ENCODE assay signal across 10 mouse cellular contexts in the genomic region with DNA sequence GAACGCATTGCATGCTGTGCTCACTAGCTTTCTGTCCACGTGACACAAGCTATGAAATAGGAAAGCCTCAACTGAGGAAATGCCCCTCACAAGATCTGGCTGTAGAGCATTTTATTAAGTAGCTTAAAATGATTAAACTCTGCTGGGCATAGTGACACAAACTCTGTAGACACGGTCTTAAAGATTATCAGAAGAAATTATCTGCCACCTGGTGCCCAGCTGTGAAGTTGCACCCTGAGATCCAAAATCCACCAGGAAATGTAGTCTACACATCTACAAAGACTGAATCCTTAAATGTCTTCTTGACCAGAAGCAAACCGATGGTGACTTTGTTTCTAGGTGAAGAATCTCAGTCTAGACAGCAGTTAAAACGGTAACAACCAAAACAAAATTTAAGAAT. TPM values are rescaled to one million over a fixed set of nuclear protein-coding genes. Genes with fewer than 3 reads are reported as not detected.
DNase-seq lines count a peak whose midpoint lies in the region.
"Had no signal": no experiment of that assay in that cellular context is flagged by ENCODE, and none has a peak within 500 bp of the region (broad histone marks: within the 10 kb centered on the region; RNA-seq: fewer than 3 reads in every experiment).

No protein-coding gene starts in this region.

- DNase-seq in adrenal gland, adult 2 months: peak; percentile 34
- no peak for DNase-seq in adrenal gland, adult 8-10 months
- peak; percentile 55 for DNase-seq in kidney, postnatal 14 days
- no peak for DNase-seq in kidney, adult 8-10 months
- DNase-seq in brain, adult 2 months (ENCODE audit: low read depth, low spot score): peak; percentile 62
- DNase-seq in left cerebral cortex, postnatal 25 days (ENCODE audit: low spot score in 2 of 2): peak; percentile 34 to 42
- no peak for DNase-seq in urinary bladder, adult 18-20 months (ENCODE audit: low spot score in 2 of 2)
- DNase-seq in cerebellum, adult 11-12 months: no peak

- intact Hi-C loops in left cerebral cortex, postnatal 25 days (cut with DNase I): loop anchor here (1.0 to 10.0 kb wide), 2 partner anchors 170 to 482 kb away; no protein-coding TSS in a partner anchor

RNA-seq across cellular contexts. Expression of a gene that starts 11.3 kb away (rescaled TPM):
- 1 to 10 TPM in 1 of 2 experiments, under 1 TPM in 1; 0.41 to 5.2 TPM for total RNA-seq in adrenal gland, adult 2 months (2021)
- polyA plus RNA-seq in adrenal gland, adult 2 months (2012; rRNA removed): not detected in 2 replicates
- 1 to 10 TPM in 1 of 4 experiments, under 1 TPM in 3; 0.18 to 1.0 (median 0.52) TPM for total RNA-seq in adrenal gland, adult 8-10 months (2022)
- total RNA-seq in left cerebral cortex, postnatal 25 days (2021): not detected
- polyA plus RNA-seq: embryonic facial prominence, embryonic 12.5 days; myocyte had no signal

RNA-seq across cellular contexts. Expression of a gene that starts 17.0 kb away (rescaled TPM):
- 1 to 10 TPM; 5.7 to 9.1 TPM for total RNA-seq in adrenal gland, adult 2 months (2021)
- 1.3 and 1.5 TPM in 2 replicates for polyA plus RNA-seq in adrenal gland, adult 2 months (2012; rRNA removed)
- total RNA-seq in adrenal gland, adult 8-10 months (2022): 1 to 10 TPM; 3.6 to 5.7 (median 4.7) TPM
- not detected for total RNA-seq in left cerebral cortex, postnatal 25 days (2021)
- polyA plus RNA-seq: embryonic facial prominence, embryonic 12.5 days; myocyte had no signal

Comparison
In these comparisons a context has a peak if more than half of its experiments do, and no peak if none do; other contexts are left out.
1. DNase-seq: peak in adrenal gland, adult 2 months (single experiment), kidney, postnatal 14 days (single experiment), brain, adult 2 months (single experiment) and left cerebral cortex, postnatal 25 days (2 of 2); none in adrenal gland, adult 8-10 months (single experiment), kidney, adult 8-10 months (0 of 2), urinary bladder, adult 18-20 months (0 of 2) and cerebellum, adult 11-12 months (single experiment).